1 mouse cellular context compared by ENCODE assay signal in the genomic region with DNA sequence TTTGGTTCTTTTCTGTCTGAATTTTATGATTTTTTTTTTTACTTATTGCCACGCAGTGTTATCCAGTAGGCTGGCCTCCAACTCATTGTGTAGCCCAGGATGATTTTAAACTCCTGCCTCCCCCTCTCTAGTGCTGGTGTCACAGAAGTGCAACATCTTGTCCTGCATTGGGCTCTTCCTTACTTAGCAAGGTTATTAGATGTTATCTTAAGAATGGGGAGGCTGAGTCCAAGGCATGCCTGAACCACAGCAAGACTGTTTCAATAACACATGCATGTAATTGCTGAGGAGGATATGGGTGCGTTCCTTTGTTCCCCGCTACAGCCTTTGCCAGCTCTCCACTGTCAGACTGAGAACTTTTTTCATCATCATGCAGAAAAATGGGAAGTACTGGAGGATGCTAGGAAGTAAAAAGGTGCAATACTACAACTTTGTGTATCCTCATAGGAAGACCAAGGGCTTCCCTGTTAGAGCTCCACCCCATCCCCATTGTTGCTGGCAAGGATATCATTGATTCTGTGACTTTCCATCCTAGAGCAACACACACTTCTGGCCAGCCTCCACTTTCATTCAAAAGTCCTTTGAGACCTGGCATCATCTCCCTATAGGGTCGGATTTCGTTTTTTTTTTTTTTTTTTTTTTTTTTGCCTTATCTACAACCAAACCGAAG.
TF ChIP-seq lines count a peak whose summit lies in the region.

No protein-coding gene starts in this region.

TF ChIP-seq in MEL, 35 proteins besides CTCF, POLR2A, EP300 and RAD21 (continued from another document):
- TF ChIP-seq SIN3A (IDR thresholded peaks at IDR 0.05; ENCODE audit: low read length): no peak; the same call in 1 of the 2 replicates
- TF ChIP-seq ZNF384 (IDR thresholded peaks at IDR 0.05; ENCODE audit: low read depth, low read length): peak; percentile 99
- TF ChIP-seq MAX (IDR thresholded peaks at IDR 0.05; ENCODE audit: low read length): no peak
- TF ChIP-seq SMC3 (IDR thresholded peaks at IDR 0.05; ENCODE audit: low read depth, low read length): no peak
- TF ChIP-seq MAFK (IDR thresholded peaks at IDR 0.05; ENCODE audit: borderline replicate concordance, low read depth, low read length): no peak
- no peak for TF ChIP-seq CHD2 (IDR thresholded peaks at IDR 0.05; ENCODE audit: low read length)
- peak; percentile 90 for TF ChIP-seq GATA1 (IDR thresholded peaks at IDR 0.05; ENCODE audit: low read depth, low read length)
TF ChIP-seq in MEL: peak in this region for 10.
